ENCODE assay signal across 8 mouse cellular contexts in genomic region chr10:22354196-22354574, GRCm38 (mm10). TPM values are rescaled to one million over a fixed set of nuclear protein-coding genes. Genes with fewer than 3 reads are reported as not detected.
"Had no signal": no experiment of that assay in that cellular context is flagged by ENCODE, and none has a peak within 500 bp of the region (broad histone marks: within the 10 kb centered on the region; RNA-seq: fewer than 3 reads in every experiment).

No protein-coding gene starts in this region.

RNA-seq across cellular contexts. Expression of gene Raet1d, which starts 6.2 kb away (rescaled TPM):
- total RNA-seq: layer of hippocampus, adult 2 months; layer of hippocampus, postnatal 25 days; left cerebral cortex, adult 18-20 months; left cerebral cortex, postnatal 25 days; megakaryocyte-erythroid progenitor cell, adult 5-6 weeks had no signal
- polyA plus RNA-seq: kidney, adult 2 months; small intestine, adult 2 months; spleen, adult 2 months had no signal
